Comparison of ENCODE assay signal across 20 mouse cellular contexts in genomic region chr13:30684614-30685122, GRCm38 (mm10). TPM values are rescaled to one million over a fixed set of nuclear protein-coding genes. Genes with fewer than 3 reads are reported as not detected.
DNase-seq lines count a peak whose midpoint lies in the region; TF ChIP-seq lines count a peak whose summit lies in the region.
"Had no signal": no experiment of that assay in that cellular context is flagged by ENCODE, and none has a peak within 500 bp of the region (broad histone marks: within the 10 kb centered on the region; RNA-seq: fewer than 3 reads in every experiment).

No protein-coding gene starts in this region.

- H3K27me3 ChIP-seq in CH12.LX (replicated peaks), result no peaks in the 10 kb centered on the region
- no peaks in the 10 kb centered on the region for H3K27me3 ChIP-seq in small intestine, adult 2 months (ENCODE audit: control insufficient read depth, insufficient read depth, low read length)
- H3K27me3 ChIP-seq: embryonic facial prominence, embryonic 13.5 days; forebrain, embryonic 12.5 days had no signal

- no peaks in the 10 kb centered on the region for H3K9me3 ChIP-seq in CH12.LX (replicated peaks; ENCODE audit: low read length)
- H3K9me3 ChIP-seq: embryonic facial prominence, embryonic 13.5 days; forebrain, embryonic 12.5 days; heart, embryonic 10.5 days; hindbrain, embryonic 10.5 days had no signal

- TF ChIP-seq CTCF in CH12.LX (conservative IDR thresholded peaks at IDR 0.05 in 1 of 2, IDR thresholded peaks at IDR 0.05 in 1 of 2; ENCODE audit: low read depth in 2 of 2, low read length in 2 of 2), result no peak
- TF ChIP-seq CTCF in small intestine, adult 2 months (IDR thresholded peaks at IDR 0.05; ENCODE audit: extremely low read depth, insufficient read length, insufficient replicate concordance, low read depth, low read length), result no peak

- 0 out of 2 replicates have a peak, but pooled peaks have one; percentile 32 for TF ChIP-seq POLR2A in CH12.LX (IDR thresholded peaks at IDR 0.05; ENCODE audit: low read depth, low read length)
- no peak for TF ChIP-seq POLR2A in small intestine, adult 2 months (IDR thresholded peaks at IDR 0.05; ENCODE audit: low read depth, low read length)

- no peak for TF ChIP-seq RAD21 in CH12.LX (IDR thresholded peaks at IDR 0.05; ENCODE audit: low read depth, low read length)

- 0 out of 2 replicates have a peak overlapping the region, but pooled peaks have one; percentile 8 for H3K4me2 ChIP-seq in CH12.LX (ENCODE audit: insufficient read depth, low read depth, poor library complexity, severe bottlenecking)
- H3K4me2 ChIP-seq: embryonic facial prominence, embryonic 13.5 days; forebrain, embryonic 12.5 days; hindbrain, embryonic 14.5 days had no signal

- DNase-seq in CH12.LX (ENCODE audit: extremely low read depth), result peak; percentile 40
- peak; percentile 38 for DNase-seq in thymus, postnatal 14 days
- no peak for DNase-seq in urinary bladder, adult 2 months (ENCODE audit: low spot score)
- DNase-seq in spleen, adult 18-20 months, result no peak
- DNase-seq in gastrocnemius, postnatal 25 days, result no peak
- DNase-seq: adrenal gland, postnatal 10 days; B cell, adult 2 months; cerebellum, adult 11 months; cerebellum, adult 9-10 months; cerebellum, postnatal 25 days; gastrocnemius, postnatal 36 days; heart, adult 18-20 months; heart, postnatal 10 days had no signal

- dilution Hi-C loops in CH12.LX (cut with MboI; ENCODE audit: extremely low pct_ligation_motif_present, extremely low pct_unique_long_range_greater_than_20kb, low sequenced_read_pairs), result no loop called here

- in situ Hi-C loops in CH12.LX (cut with MboI; ENCODE audit: low pct_ligation_motif_present, low pct_unique_long_range_greater_than_20kb, low sequenced_read_pairs), result no loop called here

- peak; percentile 69; the same call in 1 of the 2 replicates for TF ChIP-seq EP300 in CH12.LX (IDR thresholded peaks at IDR 0.05; ENCODE audit: low read length)

- no peak overlapping the region for H3K9ac ChIP-seq in CH12.LX (ENCODE audit: insufficient read depth, low read depth)
- H3K9ac ChIP-seq: embryonic facial prominence, embryonic 13.5 days; forebrain, embryonic 12.5 days; hindbrain, embryonic 14.5 days had no signal

- H3K36me3 ChIP-seq in CH12.LX (replicated peaks in 1 of 2; ENCODE audit: control insufficient read depth in 1 of 2, insufficient read depth in 1 of 2, low read length in 1 of 2), result peaks cover 8 to 29% of the 10 kb centered on the region in 2 experiments
- H3K36me3 ChIP-seq in small intestine, adult 2 months (ENCODE audit: control insufficient read depth, insufficient read depth, low read length), result no peaks in the 10 kb centered on the region
- H3K36me3 ChIP-seq: embryonic facial prominence, embryonic 13.5 days; forebrain, embryonic 12.5 days; heart, embryonic 10.5 days; hindbrain, embryonic 10.5 days had no signal

- 53% methylated on average over 6 of the region's 6 CpGs for WGBS in small intestine, adult 2 months

- peak overlapping the region; percentile 76 for H3K27ac ChIP-seq in CH12.LX (ENCODE audit: insufficient read depth, low read depth)
- 0 out of 2 replicates have a peak overlapping the region, but pooled peaks have one; percentile 12 for H3K27ac ChIP-seq in small intestine, adult 2 months (ENCODE audit: insufficient read depth, low read depth, low read length)
- H3K27ac ChIP-seq: embryonic facial prominence, embryonic 13.5 days; forebrain, embryonic 12.5 days; heart, embryonic 10.5 days; hindbrain, embryonic 10.5 days; hindbrain, embryonic 14.5 days had no signal

- peaks cover 65 to 90% of the 10 kb centered on the region in 2 experiments for H3K4me1 ChIP-seq in CH12.LX (ENCODE audit: control insufficient read depth in 1 of 2, insufficient read depth in 2 of 2)
- no peaks in the 10 kb centered on the region for H3K4me1 ChIP-seq in small intestine, adult 2 months (ENCODE audit: control insufficient read depth, insufficient read depth, insufficient read length, low read length)
- H3K4me1 ChIP-seq: embryonic facial prominence, embryonic 13.5 days; forebrain, embryonic 12.5 days; heart, embryonic 10.5 days; hindbrain, embryonic 10.5 days had no signal

- H3K4me3 ChIP-seq in CH12.LX (replicated peaks in 1 of 3; ENCODE audit: low read depth in 2 of 3, low read length in 2 of 3, poor library complexity in 1 of 3), result no peak overlapping the region
- H3K4me3 ChIP-seq in small intestine, adult 2 months (ENCODE audit: low read depth, low read length), result no peak overlapping the region
- H3K4me3 ChIP-seq: embryonic facial prominence, embryonic 13.5 days; forebrain, embryonic 12.5 days; heart, embryonic 10.5 days; hindbrain, embryonic 10.5 days had no signal

- 0 out of 2 replicates have a peak, but pooled peaks cover 2% of the 10 kb centered on the region for H3K79me2 ChIP-seq in CH12.LX (replicated peaks; ENCODE audit: control insufficient read depth, extremely low read depth, insufficient read depth, poor library complexity, severe bottlenecking)

TF ChIP-seq in CH12.LX, 34 proteins besides CTCF, POLR2A, EP300 and RAD21:
- peak; percentile 33; the same call in 1 of the 2 replicates for TF ChIP-seq SIN3A (IDR thresholded peaks at IDR 0.05; ENCODE audit: low read length)
- no peak for TF ChIP-seq ZNF384 (IDR thresholded peaks at IDR 0.05; ENCODE audit: low read depth, low read length)
- no peak for TF ChIP-seq RCOR1 (conservative IDR thresholded peaks at IDR 0.05; ENCODE audit: low read depth, low read length)
- TF ChIP-seq PAX5 (IDR thresholded peaks at IDR 0.05; ENCODE audit: low read length), result no peak
- peak; percentile 66 for TF ChIP-seq ETS1 (conservative IDR thresholded peaks at IDR 0.05; ENCODE audit: low read depth, low read length)
- peak; percentile 56; the same call in 1 of the 2 replicates for TF ChIP-seq BHLHE40 (IDR thresholded peaks at IDR 0.05; ENCODE audit: low read depth, low read length)
- TF ChIP-seq JUND (conservative IDR thresholded peaks at IDR 0.05; ENCODE audit: low read depth, low read length), result peak; percentile 47
- no peak for TF ChIP-seq MAFK (IDR thresholded peaks at IDR 0.05; ENCODE audit: insufficient replicate concordance, low read length)
- TF ChIP-seq IRF4 (IDR thresholded peaks at IDR 0.05; ENCODE audit: low read depth, low read length), result peak; percentile 23
- no peak for TF ChIP-seq ZMIZ1 (IDR thresholded peaks at IDR 0.05; ENCODE audit: low read depth, low read length)
- no peak for TF ChIP-seq MXI1 (IDR thresholded peaks at IDR 0.05; ENCODE audit: low read depth, low read length)
- peak; percentile 53; the same call in 1 of the 2 replicates for TF ChIP-seq MEF2A (IDR thresholded peaks at IDR 0.05; ENCODE audit: borderline replicate concordance, low read depth, low read length)
- peak; percentile 87 for TF ChIP-seq TCF12 (IDR thresholded peaks at IDR 0.05; ENCODE audit: low read depth, low read length)
- 0 out of 2 replicates have a peak, but pooled peaks have one; percentile 22 for TF ChIP-seq MYC (IDR thresholded peaks at IDR 0.05; ENCODE audit: low read depth, low read length)

RNA-seq across cellular contexts. Expression of gene Dusp22, which starts 24.9 kb away (rescaled TPM):
- total RNA-seq in CH12.LX (2012; rRNA removed), result 22.5 and 25.5 TPM in 2 replicates
- total RNA-seq in CH12.LX (2014; rRNA removed), result 28.7 and 29.8 TPM in 2 replicates
- polyA plus RNA-seq in CH12.LX (2012; ENCODE audit: insufficient read length, low read depth), result 18.0 and 18.5 TPM in 2 replicates
- polyA plus RNA-seq in small intestine, adult 2 months (2012; rRNA removed), result 1.9 and 2.0 TPM in 2 replicates
- 32.9 and 37.0 TPM in 2 replicates for polyA plus RNA-seq in urinary bladder, adult 2 months (2012; rRNA removed)
- 10 to 100 TPM; 44.9 to 50.5 TPM for total RNA-seq in gastrocnemius, postnatal 25 days (2021)
- total RNA-seq: MEL had no signal

Comparison
In these comparisons a context has a peak if more than half of its experiments do, and no peak if none do; other contexts are left out.
1. DNase-seq: peak in CH12.LX (single experiment) and thymus, postnatal 14 days (single experiment); none in urinary bladder, adult 2 months (single experiment), spleen, adult 18-20 months (0 of 2) and gastrocnemius, postnatal 25 days (single experiment).